Mouse (Mus musculus) thymus, adult 2 months (tissue): Measurements from ENCODE around the gene Dcun1d4.
"Not testable (repeated sequence)": the region's sequence is repeated elsewhere in the genome, so short reads cannot be mapped to it uniquely, and the experiment has no call there.

Experiments used
- CTCF ChIP-seq: fragments of 200-500 bp; IDR thresholded peaks from 2 replicates; pipeline ENCODE4 v1.5.1; 2012; ENCODE audit warnings: mild to moderate bottlenecking, control low read depth, low read length, moderate library complexity, borderline replicate concordance; ENCODE audit not compliant: control insufficient read depth, poor library complexity, insufficient read depth; ENCODE audit errors: extremely low read depth
- POLR2A ChIP-seq: fragments of 200-500 bp; IDR thresholded peaks from 2 replicates; pipeline ENCODE4 v1.6.1; 2012; ENCODE audit warnings: mild to moderate bottlenecking, low read length, control low read depth, moderate library complexity; ENCODE audit not compliant: control insufficient read depth, poor library complexity, insufficient read depth; ENCODE audit errors: extremely low read depth

GRCm38 (mm10) chr5:73482381-73482780, 1.6 kb downstream of the Dcun1d4 start:
- TF ChIP-seq POLR2A, CTCF: not testable (repeated sequence)
